Mouse (Mus musculus): Measurements from ENCODE around the gene Pcolce2. TPM values are rescaled to one million over a fixed set of nuclear protein-coding genes. Genes with fewer than 3 reads are reported as not detected.

Gene Pcolce2
- polyA plus RNA-seq, 1 experiment from 2014 or later = 1.7 TPM

- Histone ChIP-seq H3K4me3 (ENCODE audit: low read length) (no peak overlapping the region), H3K27me3 (ENCODE audit: control insufficient read depth, insufficient read depth, low read length) (peaks cover 36% of the 10 kb centered on the region), H3K4me1 (ENCODE audit: control insufficient read depth, insufficient read depth, low read length) (no peaks in the 10 kb centered on the region; the same call in 1 of the 2 replicates), H3K36me3 (ENCODE audit: control insufficient read depth, insufficient read depth) (no peaks in the 10 kb centered on the region), H3K9ac (ENCODE audit: low read length) (no peak overlapping the region), H3K9me3 (replicated peaks; ENCODE audit: control insufficient read depth, low read length) (no peaks in the 10 kb centered on the region), H3K27ac (ENCODE audit: low read length) (no peak overlapping the region), H3K4me2 (ENCODE audit: low read depth, low read length) (no peak overlapping the region)
- no peak for ATAC-seq (replicated peaks; ENCODE audit: extremely low read depth, insufficient read depth, low FRiP score)
- WGBS = 77% methylated on average over 4 of the region's 4 CpGs
These were observed 1.0 kb upstream of the Pcolce2 start for GRCm38 (mm10) chr9:95636395-95636794.

DNA sequence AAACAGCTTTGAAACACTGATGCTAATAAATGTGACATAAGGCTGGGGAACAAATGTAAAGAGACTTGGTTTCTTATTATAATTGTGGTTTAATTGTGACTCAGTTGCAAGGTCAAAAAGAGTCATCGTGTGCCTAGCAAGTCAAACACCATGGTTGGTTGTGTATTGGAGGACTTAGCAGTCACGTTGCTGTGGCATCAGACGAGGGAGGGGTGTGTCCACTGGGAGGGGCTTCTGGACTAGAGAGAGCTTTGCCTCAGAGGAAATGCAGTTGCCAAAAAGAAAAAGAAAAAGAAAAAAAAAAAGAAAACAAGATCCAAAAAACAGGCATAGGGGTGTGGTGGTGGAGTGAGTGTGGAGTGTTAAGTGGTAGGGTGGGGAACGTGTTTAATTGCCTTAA, 2.5 kb downstream of the Pcolce2 start:
- no peaks in the 10 kb centered on the region; the same call in 1 of the 2 replicates for H3K4me1 ChIP-seq (ENCODE audit: control insufficient read depth, insufficient read depth, low read length)
- no peak overlapping the region for H3K4me3 ChIP-seq (ENCODE audit: low read length)
- peaks cover 32% of the 10 kb centered on the region for H3K27me3 ChIP-seq (ENCODE audit: control insufficient read depth, insufficient read depth, low read length)
- no peak overlapping the region for H3K27ac ChIP-seq (ENCODE audit: low read length)
- no peak for ATAC-seq (replicated peaks; ENCODE audit: extremely low read depth, insufficient read depth, low FRiP score)
- no peaks in the 10 kb centered on the region for H3K9me3 ChIP-seq (replicated peaks; ENCODE audit: control insufficient read depth, low read length)
- no peak overlapping the region for H3K9ac ChIP-seq (ENCODE audit: low read length)
- H3K36me3 ChIP-seq (ENCODE audit: control insufficient read depth, insufficient read depth) = no peaks in the 10 kb centered on the region
- H3K4me2 ChIP-seq (ENCODE audit: low read depth, low read length) = no peak overlapping the region
- 51% methylated on average over 4 of the region's 4 CpGs for WGBS

GRCm38 (mm10) chr9:95645926-95646325, 8.5 kb downstream of the Pcolce2 start:
- no peaks in the 10 kb centered on the region for H3K27me3 ChIP-seq (ENCODE audit: control insufficient read depth, insufficient read depth, low read length)
- H3K36me3 ChIP-seq (ENCODE audit: control insufficient read depth, insufficient read depth) = no peaks in the 10 kb centered on the region
- no peaks in the 10 kb centered on the region for H3K9me3 ChIP-seq (replicated peaks; ENCODE audit: control insufficient read depth, low read length)
- ATAC-seq (replicated peaks; ENCODE audit: extremely low read depth, insufficient read depth, low FRiP score) = no peak
- no peak overlapping the region for H3K27ac ChIP-seq (ENCODE audit: low read length)
- 86% methylated on average over 8 of the region's 8 CpGs for WGBS
- no peak overlapping the region for H3K4me2 ChIP-seq (ENCODE audit: low read depth, low read length)
- H3K9ac ChIP-seq (ENCODE audit: low read length) = no peak overlapping the region
- H3K4me1 ChIP-seq (ENCODE audit: control insufficient read depth, insufficient read depth, low read length) = no peaks in the 10 kb centered on the region
- no peak overlapping the region for H3K4me3 ChIP-seq (ENCODE audit: low read length)

- Histone ChIP-seq H3K27ac (ENCODE audit: low read length) (no peak overlapping the region), H3K4me3 (ENCODE audit: low read length) (no peak overlapping the region), H3K36me3 (ENCODE audit: control insufficient read depth, insufficient read depth) (no peaks in the 10 kb centered on the region), H3K9me3 (replicated peaks; ENCODE audit: control insufficient read depth, low read length) (no peaks in the 10 kb centered on the region), H3K4me1 (ENCODE audit: control insufficient read depth, insufficient read depth, low read length) (0 out of 2 replicates have a peak, but pooled peaks cover 3% of the 10 kb centered on the region), H3K9ac (ENCODE audit: low read length) (no peak overlapping the region), H3K4me2 (ENCODE audit: low read depth, low read length) (no peak overlapping the region), H3K27me3 (ENCODE audit: control insufficient read depth, insufficient read depth, low read length) (no peaks in the 10 kb centered on the region)
- ATAC-seq (replicated peaks; ENCODE audit: extremely low read depth, insufficient read depth, low FRiP score) = no peak
- WGBS = 65% methylated on average over 6 of the region's 6 CpGs
These were observed 16.0 kb downstream of the Pcolce2 start for GRCm38 (mm10) chr9:95653363-95653762.

DNA sequence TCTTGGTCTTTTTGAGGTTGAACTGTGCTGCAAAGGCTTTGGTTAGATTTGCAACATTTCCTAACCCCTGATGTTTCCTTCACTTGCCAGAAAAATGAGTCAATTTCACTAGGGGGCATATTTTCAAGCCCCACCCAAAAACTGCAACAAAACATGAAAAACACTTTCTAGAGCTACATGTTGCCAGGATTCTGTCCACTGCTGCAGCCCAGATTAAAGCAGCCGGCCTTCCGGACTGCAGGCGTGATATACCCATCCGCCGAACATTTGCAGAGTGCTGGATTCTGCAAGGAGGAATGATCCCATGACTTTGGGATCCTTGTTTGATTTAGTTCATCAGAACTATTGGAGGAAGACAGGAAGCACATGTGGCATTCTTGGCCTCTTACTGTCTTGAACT, 17.0 kb downstream of the Pcolce2 start:
- 92% methylated on average over 5 of the region's 5 CpGs for WGBS

DNA sequence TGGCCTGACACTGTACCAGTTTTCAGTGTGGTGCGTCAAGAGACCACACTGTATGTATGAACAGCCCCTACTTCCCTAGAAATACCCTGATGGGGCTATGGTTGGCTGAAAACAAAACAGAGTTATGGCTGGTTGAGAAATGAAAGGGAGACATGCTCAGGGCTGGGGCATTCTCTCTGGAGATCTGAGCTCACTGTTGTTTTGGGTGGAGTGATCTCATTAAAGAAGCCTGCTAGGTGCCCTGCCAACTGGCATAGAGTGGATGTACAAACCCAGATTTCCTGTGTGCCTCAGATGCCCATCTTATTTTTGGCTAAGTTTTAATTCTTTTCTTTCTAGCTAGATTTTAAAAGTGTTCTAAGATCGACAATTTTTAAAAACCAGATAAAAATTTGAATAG, 20.5 kb downstream of the Pcolce2 start:
- no peak; the same call in 1 of the 2 replicates for ATAC-seq (replicated peaks; ENCODE audit: extremely low read depth, insufficient read depth, low FRiP score)
- WGBS = 75% methylated on average over 2 of the region's 2 CpGs

More for the DNA sequence above, 17.0 kb downstream of the Pcolce2 start:
- no peak overlapping the region for H3K9ac ChIP-seq (ENCODE audit: low read length)
- no peaks in the 10 kb centered on the region for H3K36me3 ChIP-seq (ENCODE audit: control insufficient read depth, insufficient read depth)
- no peak overlapping the region for H3K4me2 ChIP-seq (ENCODE audit: low read depth, low read length)
- no peaks in the 10 kb centered on the region for H3K9me3 ChIP-seq (replicated peaks; ENCODE audit: control insufficient read depth, low read length)
- no peak for ATAC-seq (replicated peaks; ENCODE audit: extremely low read depth, insufficient read depth, low FRiP score)
- H3K4me1 ChIP-seq (ENCODE audit: control insufficient read depth, insufficient read depth, low read length) = 0 out of 2 replicates have a peak, but pooled peaks cover 3% of the 10 kb centered on the region
- H3K4me3 ChIP-seq (ENCODE audit: low read length) = no peak overlapping the region
- no peak overlapping the region for H3K27ac ChIP-seq (ENCODE audit: low read length)
- no peaks in the 10 kb centered on the region for H3K27me3 ChIP-seq (ENCODE audit: control insufficient read depth, insufficient read depth, low read length)

GRCm38 (mm10) chr9:95664290-95664989, 27.0 kb downstream of the Pcolce2 start:
- Histone ChIP-seq H3K27me3 (ENCODE audit: control insufficient read depth, insufficient read depth, low read length) (no peaks in the 10 kb centered on the region), H3K36me3 (ENCODE audit: control insufficient read depth, insufficient read depth) (no peaks in the 10 kb centered on the region), H3K9ac (ENCODE audit: low read length) (no peak overlapping the region), H3K4me1 (ENCODE audit: control insufficient read depth, insufficient read depth, low read length) (peaks cover 18% of the 10 kb centered on the region), H3K27ac (ENCODE audit: low read length) (no peak overlapping the region), H3K9me3 (replicated peaks; ENCODE audit: control insufficient read depth, low read length) (0 out of 2 replicates have a peak, but pooled peaks cover 3% of the 10 kb centered on the region), H3K4me3 (ENCODE audit: low read length) (no peak overlapping the region), H3K4me2 (ENCODE audit: low read depth, low read length) (no peak overlapping the region)
- 33% methylated on average over 10 of the region's 10 CpGs for WGBS
- peak; percentile 53 for ATAC-seq (replicated peaks; ENCODE audit: extremely low read depth, insufficient read depth, low FRiP score)

More for the DNA sequence above, 20.5 kb downstream of the Pcolce2 start:
- Histone ChIP-seq H3K9ac (ENCODE audit: low read length) (no peak overlapping the region), H3K4me2 (ENCODE audit: low read depth, low read length) (no peak overlapping the region), H3K27me3 (ENCODE audit: control insufficient read depth, insufficient read depth, low read length) (no peaks in the 10 kb centered on the region), H3K9me3 (replicated peaks; ENCODE audit: control insufficient read depth, low read length) (no peaks in the 10 kb centered on the region), H3K4me3 (ENCODE audit: low read length) (no peak overlapping the region), H3K27ac (ENCODE audit: low read length) (no peak overlapping the region), H3K36me3 (ENCODE audit: control insufficient read depth, insufficient read depth) (no peaks in the 10 kb centered on the region), H3K4me1 (ENCODE audit: control insufficient read depth, insufficient read depth, low read length) (0 out of 2 replicates have a peak, but pooled peaks cover 3% of the 10 kb centered on the region)

GRCm38 (mm10) chr9:95665835-95666234, 28.4 kb downstream of the Pcolce2 start:
- H3K4me1 ChIP-seq (ENCODE audit: control insufficient read depth, insufficient read depth, low read length) = peaks cover 18% of the 10 kb centered on the region
- WGBS = 66% methylated on average over 6 of the region's 6 CpGs
- H3K9ac ChIP-seq (ENCODE audit: low read length) = no peak overlapping the region
- H3K27ac ChIP-seq (ENCODE audit: low read length) = no peak overlapping the region
- no peaks in the 10 kb centered on the region for H3K27me3 ChIP-seq (ENCODE audit: control insufficient read depth, insufficient read depth, low read length)
- ATAC-seq (replicated peaks; ENCODE audit: extremely low read depth, insufficient read depth, low FRiP score) = no peak
- H3K4me3 ChIP-seq (ENCODE audit: low read length) = no peak overlapping the region
- no peak overlapping the region for H3K4me2 ChIP-seq (ENCODE audit: low read depth, low read length)
- 0 out of 2 replicates have a peak, but pooled peaks cover 3% of the 10 kb centered on the region for H3K9me3 ChIP-seq (replicated peaks; ENCODE audit: control insufficient read depth, low read length)
- no peaks in the 10 kb centered on the region for H3K36me3 ChIP-seq (ENCODE audit: control insufficient read depth, insufficient read depth)

DNA sequence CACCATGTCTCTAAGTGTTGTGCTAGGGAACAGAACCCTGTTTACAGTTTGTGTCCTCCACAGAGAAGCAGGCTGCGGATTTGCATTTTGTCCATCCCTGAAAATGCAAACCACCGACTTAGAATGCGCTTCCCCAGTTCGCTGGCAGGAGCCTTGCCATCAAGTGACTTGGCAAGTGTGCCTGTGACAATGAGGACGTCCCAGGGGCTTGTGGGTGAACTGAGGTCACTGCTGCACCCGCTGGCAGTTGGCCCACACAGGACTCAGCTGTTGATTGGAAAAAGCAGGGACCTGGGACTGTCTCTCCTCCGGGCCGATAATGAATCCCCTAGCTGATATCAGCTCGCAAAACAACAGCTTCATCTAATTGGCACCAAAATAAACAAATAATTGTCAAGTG, 30.4 kb downstream of the Pcolce2 start:
- WGBS = 20% methylated on average over 9 of the region's 9 CpGs
- H3K27ac ChIP-seq (ENCODE audit: low read length) = no peak overlapping the region

More for the DNA sequence above, 30.4 kb downstream of the Pcolce2 start:
- Histone ChIP-seq H3K27me3 (ENCODE audit: control insufficient read depth, insufficient read depth, low read length) (no peaks in the 10 kb centered on the region), H3K4me3 (ENCODE audit: low read length) (no peak overlapping the region), H3K36me3 (ENCODE audit: control insufficient read depth, insufficient read depth) (no peaks in the 10 kb centered on the region), H3K4me2 (ENCODE audit: low read depth, low read length) (0 out of 2 replicates have a peak overlapping the region, but pooled peaks have one; percentile 13), H3K9ac (ENCODE audit: low read length) (no peak overlapping the region; the same call in 1 of the 2 replicates), H3K9me3 (replicated peaks; ENCODE audit: control insufficient read depth, low read length) (peaks cover 6% of the 10 kb centered on the region; the same call in 1 of the 2 replicates), H3K4me1 (ENCODE audit: control insufficient read depth, insufficient read depth, low read length) (peaks cover 18% of the 10 kb centered on the region)
- ATAC-seq (replicated peaks; ENCODE audit: extremely low read depth, insufficient read depth, low FRiP score) = peak; percentile 80

Data from heart, embryonic 16.5 days (tissue).